Mouse (Mus musculus) midbrain, embryonic 12.5 days (tissue): ENCODE measurements at regions not wholly inside any gene's neighbourhood (a gene's known extent, or its start where the extent isn't known, plus 50 kb on each side); places are given as distances from the start of the nearest gene placed in this dataset.

Source experiments
- ATAC-seq: fragments of 200-750 bp; cut with Nextera tagmentation; 2 replicates; pipeline ENCODE4 v1.8.0; 2017; ENCODE audit warnings: low read depth, moderate TSS enrichment, moderate library complexity; ENCODE audit not compliant: low FRiP score
- H3K27ac ChIP-seq: fragments of 300-500 bp; sonication (generic); replicated peaks from 2 replicates; pipeline ENCODE4 v1.5.1; 2016; ENCODE audit warnings: mild to moderate bottlenecking
- H3K27me3 ChIP-seq: fragments of 300-500 bp; sonication (generic); 2 replicates; pipeline ENCODE4 v1.6.1; 2016; ENCODE audit warnings: mild to moderate bottlenecking
- H3K36me3 ChIP-seq: fragments of 300-500 bp; sonication (generic); 2 replicates; pipeline ENCODE4 v1.6.1; 2016
- H3K4me1 ChIP-seq: fragments of 300-500 bp; sonication (generic); 2 replicates; pipeline ENCODE4 v1.6.1; 2016
- H3K4me2 ChIP-seq: fragments of 300-500 bp; sonication (generic); replicated peaks from 2 replicates; pipeline ENCODE4 v1.6.1; 2016; ENCODE audit warnings: mild to moderate bottlenecking, moderate library complexity
- H3K4me3 ChIP-seq: fragments of 300-500 bp; sonication (generic); 2 replicates; pipeline ENCODE4 v1.5.1; 2016; ENCODE audit warnings: mild to moderate bottlenecking
- H3K9ac ChIP-seq: fragments of 300-500 bp; sonication (generic); replicated peaks from 2 replicates; pipeline ENCODE4 v1.6.1; 2016; ENCODE audit warnings: mild to moderate bottlenecking, moderate library complexity
- H3K9me3 ChIP-seq: fragments of 300-500 bp; sonication (generic); 2 replicates; pipeline ENCODE4 v1.6.1; 2016; ENCODE audit warnings: mild to moderate bottlenecking
- WGBS: fragments of 180-500 bp; shearing (Covaris S2); methylation state at CpG from one replicate; pipeline ENCODE4 v1.1.7; 2016; 5-methylcytosine and 5-hydroxymethylcytosine counted together

DNA sequence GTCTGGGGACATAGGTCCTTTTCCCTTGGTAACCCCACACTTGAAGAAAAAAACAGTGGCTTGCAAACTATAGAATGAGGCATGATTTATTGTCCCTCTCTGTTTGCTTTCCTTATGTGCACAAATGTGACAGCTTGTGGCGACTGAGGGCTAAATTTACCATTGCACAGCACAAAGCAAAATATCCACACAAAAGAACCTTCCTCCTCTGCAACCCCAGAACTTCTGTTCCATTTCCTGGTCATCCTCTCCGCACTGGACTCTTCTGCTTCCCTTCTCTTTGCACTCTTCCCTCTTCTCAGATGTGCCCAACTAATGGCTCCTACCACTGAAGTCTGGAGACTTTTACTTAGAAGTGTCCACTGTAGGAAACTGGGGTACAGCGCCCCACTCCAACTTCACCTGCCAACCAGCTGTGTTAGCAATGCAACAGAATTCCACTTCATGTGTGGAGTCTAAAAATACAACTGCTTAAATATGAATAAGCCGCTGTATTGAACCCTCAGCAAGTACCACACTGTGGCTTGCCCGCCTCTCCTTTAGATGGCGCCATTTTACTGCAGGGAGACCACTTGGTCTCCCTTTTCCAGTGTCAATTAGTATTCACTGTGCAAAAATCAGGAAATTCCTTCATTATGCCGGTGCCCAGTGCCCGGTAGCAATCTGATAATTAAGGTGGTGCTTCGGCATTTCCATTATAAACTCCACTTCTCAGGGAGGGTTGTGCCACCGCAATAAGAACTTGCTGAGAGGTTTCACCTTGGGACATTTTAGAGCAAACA, 199.6 kb downstream of the Foxa2 start:
- Histone ChIP-seq H3K27me3 (peaks cover 10% of the 10 kb centered on the region), H3K4me3 (no peak overlapping the region), H3K9me3 (no peaks in the 10 kb centered on the region), H3K4me1 (no peaks in the 10 kb centered on the region), H3K36me3 (no peaks in the 10 kb centered on the region), H3K9ac (no peak overlapping the region), H3K27ac (no peak overlapping the region), H3K4me2 (no peak overlapping the region)
- WGBS, result 27% methylated on average over 10 of the region's 10 CpGs
- ATAC-seq, result peak; percentile 56

DNA sequence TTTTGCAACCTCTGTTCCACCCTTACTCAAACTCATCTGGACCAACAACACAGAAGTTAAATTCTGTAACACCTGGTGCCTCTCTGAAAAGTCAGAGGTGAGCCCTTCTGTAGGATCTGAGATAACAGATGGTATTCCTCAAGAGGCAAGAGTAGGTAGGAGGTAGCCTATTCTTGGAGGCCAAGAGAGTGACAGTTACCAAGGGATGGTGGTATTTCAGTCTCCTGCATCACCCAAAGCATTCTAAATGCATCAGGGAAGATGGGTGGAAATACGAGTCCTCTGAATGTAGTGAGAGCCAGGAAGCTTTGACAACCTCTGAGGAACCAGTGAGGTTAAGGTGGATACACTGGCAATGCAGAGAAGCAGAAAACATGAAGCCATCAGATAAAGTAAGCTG, 201.5 kb downstream of the Foxa2 start:
- no peaks in the 10 kb centered on the region for H3K36me3 ChIP-seq
- no peak for ATAC-seq
- no peaks in the 10 kb centered on the region for H3K4me1 ChIP-seq
- no peak overlapping the region for H3K27ac ChIP-seq
- no peak overlapping the region for H3K9ac ChIP-seq
- WGBS, result 77% methylated on average over 1 of the region's 1 CpGs
- no peak overlapping the region for H3K4me2 ChIP-seq
- peaks cover 10% of the 10 kb centered on the region for H3K27me3 ChIP-seq
- no peaks in the 10 kb centered on the region for H3K9me3 ChIP-seq
- H3K4me3 ChIP-seq, result no peak overlapping the region

DNA sequence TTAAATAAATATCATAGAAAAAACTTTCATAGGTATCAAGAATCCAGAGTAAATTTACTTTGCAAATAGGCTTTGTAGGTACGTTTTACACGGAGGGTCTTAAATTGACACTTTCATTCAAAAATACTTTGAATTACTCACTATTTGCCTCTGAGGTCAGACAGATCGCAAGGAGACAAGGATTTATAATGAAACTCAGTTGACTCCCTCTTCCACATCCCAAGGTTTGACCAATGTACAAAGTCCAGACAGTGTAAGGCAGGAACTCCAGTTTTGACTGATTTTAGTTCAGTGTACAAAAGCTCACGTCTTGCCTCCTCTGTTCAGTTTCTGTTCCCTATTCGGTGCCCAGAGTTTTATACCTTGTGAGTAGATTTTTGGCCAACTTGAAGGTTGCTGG, 205.8 kb downstream of the Foxa2 start:
- Histone ChIP-seq H3K9me3 (no peaks in the 10 kb centered on the region), H3K9ac (no peak overlapping the region), H3K27me3 (0 out of 2 replicates have a peak, but pooled peaks cover under 1% of the 10 kb centered on the region), H3K4me1 (no peaks in the 10 kb centered on the region), H3K4me2 (no peak overlapping the region), H3K4me3 (no peak overlapping the region), H3K27ac (no peak overlapping the region), H3K36me3 (no peaks in the 10 kb centered on the region)
- WGBS, result 86% methylated on average over 5 of the region's 5 CpGs
- ATAC-seq, result no peak

DNA sequence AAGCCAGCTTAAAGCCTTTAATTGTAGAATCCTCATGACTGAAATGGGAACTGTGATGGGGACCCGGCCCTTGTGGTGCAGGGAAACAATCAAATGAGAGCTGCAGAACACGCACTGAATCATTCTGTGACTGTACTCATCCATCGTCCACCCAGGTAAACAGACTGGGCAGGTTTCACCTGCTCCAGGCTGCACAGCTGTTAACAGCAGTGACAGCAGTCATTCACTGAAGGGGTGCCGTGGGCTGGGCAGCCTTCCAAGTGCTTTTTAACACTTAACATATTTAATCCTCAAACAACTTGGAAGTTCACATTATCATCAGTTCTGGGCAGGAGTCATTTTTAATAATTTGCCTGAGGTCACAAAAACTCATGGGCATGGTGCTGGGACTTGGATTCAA, 208.2 kb downstream of the Foxa2 start:
- no peak overlapping the region for H3K9ac ChIP-seq
- H3K27ac ChIP-seq, result no peak overlapping the region
- H3K4me2 ChIP-seq, result no peak overlapping the region
- no peaks in the 10 kb centered on the region for H3K27me3 ChIP-seq
- H3K9me3 ChIP-seq, result no peaks in the 10 kb centered on the region
- H3K4me1 ChIP-seq, result no peaks in the 10 kb centered on the region
- no peak for ATAC-seq
- no peak overlapping the region for H3K4me3 ChIP-seq
- WGBS, result 89% methylated on average over 4 of the region's 4 CpGs
- H3K36me3 ChIP-seq, result no peaks in the 10 kb centered on the region

DNA sequence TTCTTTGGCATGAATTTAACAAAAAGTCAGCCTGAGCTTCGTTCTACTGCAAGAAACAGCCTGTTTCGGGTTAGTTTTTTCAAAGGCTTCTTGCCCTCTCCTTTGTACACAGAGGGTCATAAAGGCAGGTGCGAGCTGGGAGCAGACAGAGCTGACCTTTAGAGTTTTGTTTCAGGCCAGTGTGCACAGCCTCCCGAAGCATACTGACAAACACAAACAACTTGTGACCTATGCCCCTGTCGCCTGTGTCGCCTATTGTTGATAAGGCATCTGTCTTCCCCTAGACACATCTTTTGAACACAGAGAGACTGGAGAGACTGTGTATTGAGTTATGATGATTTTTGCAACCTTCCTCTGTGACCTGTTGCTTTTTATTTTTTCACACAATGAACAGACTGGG, 216.2 kb downstream of the Foxa2 start:
- WGBS, result 27% methylated on average over 6 of the region's 6 CpGs
- H3K4me3 ChIP-seq, result no peak overlapping the region
- no peak overlapping the region for H3K4me2 ChIP-seq
- H3K27ac ChIP-seq, result no peak overlapping the region
- H3K9me3 ChIP-seq, result no peaks in the 10 kb centered on the region
- no peaks in the 10 kb centered on the region for H3K27me3 ChIP-seq
- no peak for ATAC-seq
- H3K36me3 ChIP-seq, result no peaks in the 10 kb centered on the region
- no peak overlapping the region for H3K9ac ChIP-seq
- H3K4me1 ChIP-seq, result no peaks in the 10 kb centered on the region

DNA sequence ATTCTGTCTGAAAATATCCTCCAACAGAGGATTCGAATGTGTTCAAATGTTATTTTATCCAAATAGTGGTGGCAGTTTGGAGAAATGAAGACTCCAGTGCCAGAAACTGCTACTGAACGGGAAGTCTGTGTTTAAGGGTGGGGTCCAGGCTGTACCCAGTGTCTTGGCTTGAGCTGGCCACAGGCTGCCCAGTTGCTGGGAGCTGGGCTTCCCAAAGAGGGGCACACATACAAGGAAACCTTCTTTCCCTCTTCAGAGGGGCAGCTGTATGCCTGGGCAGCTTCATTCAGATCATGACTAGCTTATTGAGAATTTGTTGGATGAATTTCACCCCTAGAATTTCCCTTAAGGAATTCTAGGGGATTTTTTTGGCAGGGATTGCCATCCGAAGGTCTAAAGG, 229.8 kb downstream of the Foxa2 start:
- H3K4me2 ChIP-seq, result no peak overlapping the region
- no peaks in the 10 kb centered on the region for H3K36me3 ChIP-seq
- H3K27ac ChIP-seq, result no peak overlapping the region
- no peaks in the 10 kb centered on the region for H3K27me3 ChIP-seq
- no peak for ATAC-seq
- no peaks in the 10 kb centered on the region for H3K9me3 ChIP-seq
- no peak overlapping the region for H3K9ac ChIP-seq
- WGBS, result 81% methylated on average over 3 of the region's 3 CpGs
- H3K4me1 ChIP-seq, result no peaks in the 10 kb centered on the region
- no peak overlapping the region for H3K4me3 ChIP-seq

DNA sequence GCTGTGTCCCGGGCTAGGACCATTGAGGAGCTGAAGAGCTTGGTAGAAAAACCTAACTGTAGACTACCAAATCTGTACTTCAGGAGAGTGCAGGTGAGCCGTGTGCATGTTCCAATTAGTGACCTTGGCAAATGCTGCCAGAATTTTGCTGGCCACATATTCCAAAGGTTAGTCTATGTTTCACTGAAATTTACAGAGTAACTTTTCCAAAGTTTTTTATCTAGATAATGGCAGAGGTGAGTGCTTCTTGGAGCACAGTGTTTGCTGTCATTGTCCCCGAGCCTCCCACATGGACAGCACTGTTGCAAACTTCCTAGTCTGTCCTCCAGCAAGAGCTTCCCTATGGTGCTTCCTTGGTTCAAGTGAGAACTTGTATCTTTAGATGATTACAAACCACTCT, 232.5 kb downstream of the Foxa2 start:
- Histone ChIP-seq H3K36me3 (no peaks in the 10 kb centered on the region), H3K27ac (no peak overlapping the region), H3K9me3 (no peaks in the 10 kb centered on the region), H3K9ac (no peak overlapping the region), H3K4me2 (no peak overlapping the region), H3K27me3 (no peaks in the 10 kb centered on the region), H3K4me3 (no peak overlapping the region), H3K4me1 (no peaks in the 10 kb centered on the region)
- no peak for ATAC-seq
- WGBS, result 86% methylated on average over 3 of the region's 3 CpGs

DNA sequence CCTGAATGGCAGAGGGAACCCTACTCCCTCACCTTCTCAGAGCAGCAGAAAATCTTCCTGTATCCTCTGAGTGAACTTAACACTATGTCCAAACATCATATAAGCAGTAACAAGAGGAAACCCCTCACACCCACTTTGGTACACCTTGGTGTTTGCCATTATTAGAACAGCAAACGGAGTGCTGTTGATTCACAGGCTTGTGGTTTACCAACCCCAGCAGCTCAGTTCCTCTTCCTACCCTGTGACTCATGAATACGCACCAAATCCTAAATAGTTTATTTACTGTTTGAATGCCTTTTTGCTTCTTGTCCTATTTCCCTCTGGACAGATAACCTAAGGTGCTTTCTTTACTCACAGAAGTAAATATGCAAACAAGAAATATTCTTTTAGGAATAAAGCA, 233.3 kb downstream of the Foxa2 start:
- no peaks in the 10 kb centered on the region for H3K27me3 ChIP-seq
- WGBS, result 87% methylated on average over 2 of the region's 2 CpGs
- ATAC-seq, result no peak

DNA sequence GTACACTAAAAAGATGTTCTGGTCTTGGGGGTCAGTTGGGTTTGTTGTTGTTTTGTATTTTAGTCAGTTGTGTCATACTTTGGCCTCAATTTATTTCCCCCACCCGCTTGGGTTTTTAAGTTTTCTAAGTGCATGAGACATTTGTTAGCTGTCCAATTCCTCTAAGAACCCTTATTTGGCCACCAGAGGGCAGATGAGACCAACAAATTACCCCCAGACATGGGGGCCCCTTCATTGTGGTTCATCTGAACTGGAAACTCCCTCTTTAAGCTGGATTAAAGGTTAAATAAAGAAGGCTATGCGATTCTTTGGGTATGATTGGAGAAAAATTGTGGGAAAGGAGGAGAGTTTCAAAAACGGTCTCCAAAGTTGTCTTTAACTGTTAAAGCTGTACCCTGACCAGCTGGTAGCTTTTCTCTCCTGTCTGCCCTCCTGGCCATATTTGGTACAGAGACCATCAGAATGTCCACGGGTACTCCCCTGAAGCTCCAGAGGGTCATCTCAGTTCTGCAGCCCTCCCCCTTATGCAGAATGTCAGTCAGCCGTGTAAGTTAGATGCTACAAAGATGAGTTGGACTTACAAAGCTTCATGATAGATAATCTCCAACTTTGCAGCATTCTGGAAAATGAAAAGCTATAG, 238.6 kb downstream of the Foxa2 start:
- no peak for ATAC-seq
- Histone ChIP-seq H3K9ac (no peak overlapping the region), H3K27ac (no peak overlapping the region), H3K27me3 (peaks cover 11% of the 10 kb centered on the region), H3K4me2 (no peak overlapping the region), H3K9me3 (no peaks in the 10 kb centered on the region), H3K4me1 (no peaks in the 10 kb centered on the region), H3K4me3 (no peak overlapping the region), H3K36me3 (no peaks in the 10 kb centered on the region)
- 38% methylated on average over 5 of the region's 5 CpGs for WGBS

More for the DNA sequence above, 233.3 kb downstream of the Foxa2 start:
- Histone ChIP-seq H3K36me3 (no peaks in the 10 kb centered on the region), H3K9ac (no peak overlapping the region), H3K9me3 (no peaks in the 10 kb centered on the region), H3K4me1 (no peaks in the 10 kb centered on the region), H3K27ac (no peak overlapping the region), H3K4me3 (no peak overlapping the region), H3K4me2 (no peak overlapping the region)

DNA sequence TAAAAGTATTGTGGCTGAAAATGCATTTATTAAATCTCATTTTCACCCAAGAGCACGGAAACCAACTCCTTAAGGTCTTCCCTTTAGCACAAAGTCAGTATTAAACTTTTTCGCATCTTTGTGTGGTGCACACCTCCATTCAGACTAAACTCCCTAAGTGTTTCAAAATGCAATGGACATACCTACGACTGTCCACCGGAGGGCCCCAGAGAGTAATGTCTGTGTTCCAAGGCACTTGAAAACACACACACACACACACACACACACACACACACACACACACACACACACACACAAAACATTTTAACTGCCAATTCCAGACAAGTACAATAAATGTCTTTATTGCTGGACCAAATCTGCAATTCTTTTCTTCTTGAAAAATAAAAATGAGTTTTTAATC, 243.7 kb downstream of the Foxa2 start:
- no peak for ATAC-seq
- WGBS, result 26% methylated on average over 4 of the region's 4 CpGs

DNA sequence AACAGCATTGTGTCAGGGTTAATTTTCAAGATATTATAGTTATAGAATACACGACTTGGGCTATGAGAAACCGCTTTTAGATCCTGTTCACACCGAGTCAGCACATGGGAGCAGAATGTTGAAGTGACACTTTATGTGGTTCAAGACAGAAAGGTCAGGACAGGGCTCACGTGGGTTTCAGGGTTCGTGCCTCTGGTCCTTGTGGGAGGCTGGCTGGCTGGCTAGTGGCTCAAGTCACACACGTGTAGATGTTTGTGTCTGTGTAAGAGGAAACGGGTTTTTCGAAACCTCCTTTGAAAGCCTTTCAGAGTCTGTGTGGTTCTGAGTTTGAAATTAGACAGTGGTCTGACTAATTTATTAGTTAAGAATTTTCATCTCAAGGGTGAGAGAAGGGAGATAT, 255.3 kb downstream of the Foxa2 start:
- no peak overlapping the region for H3K4me3 ChIP-seq
- H3K4me2 ChIP-seq, result no peak overlapping the region
- H3K4me1 ChIP-seq, result no peaks in the 10 kb centered on the region
- 86% methylated on average over 8 of the region's 8 CpGs for WGBS
- H3K9me3 ChIP-seq, result no peaks in the 10 kb centered on the region
- H3K36me3 ChIP-seq, result no peaks in the 10 kb centered on the region
- no peak overlapping the region for H3K9ac ChIP-seq
- no peak overlapping the region for H3K27ac ChIP-seq
- ATAC-seq, result no peak
- 0 out of 2 replicates have a peak, but pooled peaks cover 14% of the 10 kb centered on the region for H3K27me3 ChIP-seq

More for the DNA sequence above, 243.7 kb downstream of the Foxa2 start:
- Histone ChIP-seq H3K9ac (no peak overlapping the region), H3K36me3 (no peaks in the 10 kb centered on the region), H3K4me1 (no peaks in the 10 kb centered on the region), H3K9me3 (no peaks in the 10 kb centered on the region), H3K27me3 (peaks cover 11% of the 10 kb centered on the region), H3K4me2 (no peak overlapping the region), H3K4me3 (no peak overlapping the region), H3K27ac (no peak overlapping the region)

DNA sequence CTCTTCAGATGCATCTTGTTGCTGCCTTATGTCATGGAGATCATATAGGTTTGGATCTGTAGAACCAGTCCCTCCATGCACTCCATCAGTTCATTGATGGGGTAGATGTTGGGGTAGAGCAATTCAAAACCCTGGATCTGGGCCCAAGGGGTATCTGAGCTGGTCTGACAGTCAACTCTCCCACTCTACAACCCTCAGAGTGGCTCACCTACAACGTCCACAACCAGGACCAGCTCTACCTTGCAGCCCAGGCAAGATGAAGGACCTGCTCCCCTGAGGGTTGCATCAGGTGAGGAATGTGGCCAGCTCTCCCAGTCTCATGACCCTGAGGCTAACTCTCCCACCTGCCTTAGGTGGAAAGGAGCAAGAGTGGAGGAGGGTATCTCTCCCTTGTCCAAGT, 256.9 kb downstream of the Foxa2 start:
- no peaks in the 10 kb centered on the region for H3K36me3 ChIP-seq
- no peak overlapping the region for H3K27ac ChIP-seq
- H3K9me3 ChIP-seq, result no peaks in the 10 kb centered on the region
- ATAC-seq, result no peak; the same call in 1 of the 2 replicates
- 0 out of 2 replicates have a peak, but pooled peaks cover 14% of the 10 kb centered on the region for H3K27me3 ChIP-seq
- H3K4me2 ChIP-seq, result no peak overlapping the region
- H3K4me3 ChIP-seq, result no peak overlapping the region
- WGBS, result 75% methylated on average over 1 of the region's 1 CpGs
- H3K4me1 ChIP-seq, result no peaks in the 10 kb centered on the region
- no peak overlapping the region for H3K9ac ChIP-seq
